Mouse (Mus musculus) neural tube, embryonic 13.5 days (tissue): ENCODE results near the gene Slc5a8. TPM values are rescaled to one million over a fixed set of nuclear protein-coding genes. Genes with fewer than 3 reads are reported as not detected.

Source experiments
- ATAC-seq: fragments of 200-750 bp; cut with Nextera tagmentation; 2 replicates; pipeline ENCODE4 v1.8.0; 2017; ENCODE audit warnings: low read depth, mild to moderate bottlenecking, moderate TSS enrichment, moderate library complexity
- H3K27ac ChIP-seq: fragments of 300-500 bp; sonication (generic); replicated peaks from 2 replicates; pipeline ENCODE4 v1.5.1; 2015; ENCODE audit warnings: moderate library complexity, mild to moderate bottlenecking, inconsistent platforms
- H3K27me3 ChIP-seq: fragments of 300-500 bp; sonication (generic); 2 replicates; pipeline ENCODE4 v1.6.1; 2015; ENCODE audit warnings: mild to moderate bottlenecking, inconsistent platforms
- H3K36me3 ChIP-seq: fragments of 300-500 bp; sonication (generic); 2 replicates; pipeline ENCODE4 v1.6.1; 2015; ENCODE audit warnings: mild to moderate bottlenecking, inconsistent platforms
- H3K4me1 ChIP-seq: fragments of 300-500 bp; sonication (generic); replicated peaks from 2 replicates; pipeline ENCODE4 v1.6.1; 2015; ENCODE audit warnings: inconsistent platforms
- H3K4me2 ChIP-seq: fragments of 300-500 bp; sonication (generic); 2 replicates; pipeline ENCODE4 v1.6.1; 2015; ENCODE audit warnings: inconsistent platforms, mild to moderate bottlenecking, moderate library complexity
- H3K4me3 ChIP-seq: fragments of 300-500 bp; sonication (generic); 2 replicates; pipeline ENCODE4 v1.5.1; 2015; ENCODE audit warnings: mild to moderate bottlenecking, inconsistent platforms
- H3K9ac ChIP-seq: fragments of 300-500 bp; sonication (generic); 2 replicates; pipeline ENCODE4 v1.6.1; 2015; ENCODE audit warnings: moderate library complexity, mild to moderate bottlenecking, inconsistent platforms
- H3K9me3 ChIP-seq: fragments of 300-500 bp; sonication (generic); 2 replicates; pipeline ENCODE4 v1.6.1; 2016; ENCODE audit warnings: inconsistent platforms
- WGBS: fragments of 180-500 bp; shearing (Covaris S2); methylation state at CpG from one replicate; pipeline ENCODE4 v1.1.7; 2015; 5-methylcytosine and 5-hydroxymethylcytosine counted together
- polyA plus RNA-seq: library from polyadenylated mRNA; unstranded; fragments of >200 nt; fragmentation: Nextera tagmentation; extraction: Ambion mirVana; gene quantifications from 2 replicates; pipeline ENCODE4 v1.2.1, GENCODE M21; 2015

The Slc5a8 gene
- polyA plus RNA-seq, result 0.11 TPM in 1 of 2 replicates, not detected in the other

DNA sequence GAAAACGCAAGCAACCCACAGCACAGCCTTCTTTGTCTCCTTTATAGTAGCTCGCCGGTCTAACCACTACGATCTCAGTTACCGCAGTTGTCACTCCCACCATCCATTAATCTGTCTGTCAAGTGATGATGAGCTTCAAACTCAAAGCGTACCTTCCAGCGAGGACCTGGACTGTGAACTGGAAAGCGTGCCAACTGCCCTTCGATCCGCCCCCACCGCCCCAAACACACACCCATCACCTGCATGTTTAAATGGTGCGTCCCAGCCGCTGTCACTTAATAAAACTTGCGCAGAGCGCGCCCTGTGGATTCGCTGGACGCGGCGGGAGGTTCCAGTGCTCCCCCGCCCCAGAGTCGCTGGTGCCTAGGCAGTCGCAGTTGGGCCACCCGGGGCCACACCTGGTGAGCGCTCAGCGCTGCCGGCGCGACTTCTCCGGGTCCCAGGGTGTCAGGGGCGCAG is at the start of gene Slc5a8:
Gene Slc5a8 (plus strand): TSS at position 361 of the 459 bp plus-strand sequence.
- Histone ChIP-seq H3K9ac (no peak within 1 kb of the TSS; the same call in 1 of the 2 replicates), H3K9me3 (no peaks in the 10 kb centered on the region), H3K36me3 (no peaks in the 10 kb centered on the region), H3K27ac (no peak within 1 kb of the TSS), H3K4me3 (peak within 1 kb of the TSS; percentile 32), H3K27me3 (peaks cover 33% of the 10 kb centered on the region), H3K4me1 (peaks cover 11% of the 10 kb centered on the region), H3K4me2 (peak within 1 kb of the TSS; percentile 61)
- ATAC-seq, result 0 out of 2 replicates have a peak, but pooled peaks have one; percentile 5
- 5% methylated on average over 31 of the region's 31 CpGs for WGBS

DNA sequence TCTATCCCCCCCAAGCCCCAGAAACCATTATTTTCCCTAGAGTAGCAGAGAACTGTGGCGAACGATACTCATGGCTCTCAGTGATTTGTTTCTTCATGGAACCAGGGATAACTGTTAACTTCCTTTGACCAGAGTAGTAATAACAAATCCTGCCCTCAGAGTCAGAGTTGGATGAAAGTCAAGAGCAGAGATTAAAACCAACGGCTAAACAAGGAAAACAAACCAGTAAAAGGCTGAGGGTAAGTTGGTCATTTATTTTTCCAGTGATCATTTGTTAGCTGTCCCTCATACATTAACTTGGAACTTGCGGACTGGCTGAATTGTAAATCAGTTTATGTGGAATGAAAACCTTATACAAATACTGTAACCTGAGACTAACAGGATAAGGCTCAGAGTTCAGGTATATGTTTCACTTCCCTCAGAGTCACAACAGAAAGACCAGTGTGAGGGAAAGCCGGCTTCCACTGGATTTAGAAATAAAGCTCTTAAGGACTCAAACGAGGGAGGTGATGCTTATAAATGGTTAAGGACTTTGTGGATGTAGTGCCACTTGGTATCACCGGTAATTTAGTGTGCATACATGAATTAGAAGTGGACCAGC is 36.8 kb upstream of the Slc5a8 start:
- H3K4me1 ChIP-seq, result no peaks in the 10 kb centered on the region
- WGBS, result 88% methylated on average over 7 of the region's 7 CpGs
- no peak overlapping the region for H3K9ac ChIP-seq

DNA sequence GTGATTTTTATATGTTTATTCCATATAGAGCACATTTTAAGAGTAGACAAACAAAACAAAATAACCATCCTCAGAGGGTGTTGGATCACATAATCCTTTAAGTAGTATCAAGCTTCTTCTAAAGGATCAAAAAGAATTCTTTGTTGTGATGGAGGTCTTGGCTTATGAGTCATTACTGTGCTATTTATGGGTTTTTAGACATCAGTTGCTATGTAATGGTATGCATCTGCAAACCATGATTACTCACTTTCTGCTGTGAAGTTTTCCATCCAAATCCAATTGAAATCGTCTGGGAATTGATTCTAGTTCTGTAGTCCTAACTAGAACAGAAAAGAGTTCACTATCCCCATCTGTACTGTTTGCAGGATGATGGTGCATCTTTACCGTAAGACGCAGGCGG is 35.8 kb upstream of the Slc5a8 start:
- Histone ChIP-seq H3K4me2 (no peak overlapping the region), H3K27me3 (no peaks in the 10 kb centered on the region), H3K4me1 (no peaks in the 10 kb centered on the region), H3K4me3 (no peak overlapping the region), H3K27ac (no peak overlapping the region), H3K9me3 (no peaks in the 10 kb centered on the region), H3K9ac (no peak overlapping the region), H3K36me3 (no peaks in the 10 kb centered on the region)
- WGBS, result 90% methylated on average over 4 of the region's 4 CpGs
- ATAC-seq, result no peak

More for the DNA sequence above, 36.8 kb upstream of the Slc5a8 start:
- Histone ChIP-seq H3K4me3 (no peak overlapping the region), H3K36me3 (no peaks in the 10 kb centered on the region), H3K9me3 (no peaks in the 10 kb centered on the region), H3K4me2 (no peak overlapping the region), H3K27me3 (no peaks in the 10 kb centered on the region), H3K27ac (no peak overlapping the region)
- no peak for ATAC-seq

DNA sequence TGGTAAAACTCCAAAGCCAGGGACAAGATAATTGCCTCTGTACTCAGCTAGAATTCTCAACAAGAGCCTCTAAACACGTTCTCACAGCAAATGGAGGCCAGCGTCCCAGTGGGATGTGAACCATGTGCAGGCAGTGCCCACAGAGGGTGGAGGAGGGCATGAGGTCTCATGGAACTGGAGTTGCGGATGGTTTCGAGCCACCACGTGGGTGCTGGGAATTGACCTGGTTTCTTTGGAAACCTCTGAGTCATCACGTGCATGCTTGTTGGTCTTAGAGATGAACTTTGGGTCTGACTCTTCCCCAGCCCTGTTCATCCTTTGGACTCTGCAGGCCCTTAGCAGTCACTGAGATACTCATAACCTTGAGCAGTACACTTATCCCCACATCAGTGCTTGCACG is 32.5 kb upstream of the Slc5a8 start:
- Histone ChIP-seq H3K4me3 (no peak overlapping the region), H3K36me3 (no peaks in the 10 kb centered on the region), H3K27me3 (no peaks in the 10 kb centered on the region), H3K4me1 (no peaks in the 10 kb centered on the region), H3K27ac (no peak overlapping the region), H3K9me3 (no peaks in the 10 kb centered on the region), H3K4me2 (no peak overlapping the region), H3K9ac (no peak overlapping the region)
- WGBS, result 87% methylated on average over 7 of the region's 7 CpGs
- no peak for ATAC-seq

DNA sequence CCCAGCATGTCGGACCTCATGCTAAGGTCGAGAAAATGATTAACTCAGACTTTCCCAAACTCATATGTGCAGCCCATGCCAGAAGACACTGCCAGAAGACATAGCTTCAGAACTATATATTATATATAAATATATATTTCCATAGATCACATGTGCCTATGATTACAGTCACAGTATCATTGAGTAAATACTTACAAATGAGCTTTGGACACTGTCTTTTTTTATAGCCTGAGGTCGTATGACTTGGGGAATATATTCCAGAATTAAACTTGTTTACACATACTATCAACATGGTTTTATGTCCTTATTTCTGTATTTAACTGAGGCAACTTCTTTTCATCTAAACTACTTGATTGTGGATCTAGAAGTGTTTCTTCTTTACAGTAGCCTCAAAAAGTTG is 24.9 kb upstream of the Slc5a8 start:
- ATAC-seq, result no peak
- no peaks in the 10 kb centered on the region for H3K36me3 ChIP-seq
- no peaks in the 10 kb centered on the region for H3K9me3 ChIP-seq
- H3K4me1 ChIP-seq, result no peaks in the 10 kb centered on the region
- H3K4me3 ChIP-seq, result no peak overlapping the region
- WGBS, result 81% methylated on average over 3 of the region's 3 CpGs
- no peak overlapping the region for H3K4me2 ChIP-seq
- H3K9ac ChIP-seq, result no peak overlapping the region
- no peaks in the 10 kb centered on the region for H3K27me3 ChIP-seq
- no peak overlapping the region for H3K27ac ChIP-seq

DNA sequence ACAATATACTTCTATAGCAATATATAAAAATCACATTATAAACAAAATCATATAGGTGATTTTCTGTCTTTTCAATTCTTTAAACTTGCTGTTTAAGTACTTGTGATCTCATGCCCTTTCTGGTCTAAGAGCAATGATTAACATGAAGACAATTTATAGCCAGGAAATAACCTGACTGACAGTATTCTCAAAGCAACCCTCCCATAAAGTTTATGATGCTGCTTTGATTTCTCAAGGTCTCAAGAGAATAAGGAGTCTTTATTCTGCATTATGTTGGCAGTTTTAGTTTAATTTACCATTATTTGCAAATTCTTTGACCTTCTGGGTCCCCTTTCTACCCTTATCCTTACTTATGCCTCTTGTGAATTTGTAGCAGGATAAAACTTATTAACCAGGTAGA is 24.4 kb upstream of the Slc5a8 start:
- Histone ChIP-seq H3K9ac (no peak overlapping the region), H3K27me3 (no peaks in the 10 kb centered on the region), H3K4me3 (no peak overlapping the region), H3K4me1 (no peaks in the 10 kb centered on the region), H3K27ac (no peak overlapping the region), H3K4me2 (no peak overlapping the region), H3K36me3 (no peaks in the 10 kb centered on the region), H3K9me3 (no peaks in the 10 kb centered on the region)
- no peak for ATAC-seq

DNA sequence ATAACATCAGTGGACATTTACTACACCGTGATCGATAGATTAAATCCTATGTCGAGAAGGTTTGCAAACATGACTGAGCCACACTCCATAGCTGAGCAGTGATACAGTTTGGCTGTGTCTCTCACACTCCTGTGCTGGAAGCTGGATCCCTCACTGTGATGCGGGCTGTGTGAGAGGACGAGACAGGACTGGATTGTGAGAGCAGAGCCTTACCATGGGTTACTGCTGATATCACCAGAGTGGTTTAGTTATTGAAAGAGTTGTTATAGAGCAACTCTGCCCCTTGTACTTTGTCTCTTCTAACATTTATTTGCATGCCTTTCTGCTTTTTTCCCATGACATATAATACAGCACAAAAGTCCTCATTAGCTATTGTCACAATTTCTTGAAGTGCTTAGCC is 23.5 kb upstream of the Slc5a8 start:
- no peak for ATAC-seq
- H3K4me3 ChIP-seq, result no peak overlapping the region
- no peaks in the 10 kb centered on the region for H3K36me3 ChIP-seq
- no peak overlapping the region for H3K27ac ChIP-seq
- no peak overlapping the region for H3K4me2 ChIP-seq
- H3K9ac ChIP-seq, result no peak overlapping the region
- H3K4me1 ChIP-seq, result no peaks in the 10 kb centered on the region
- WGBS, result 93% methylated on average over 5 of the region's 5 CpGs
- no peaks in the 10 kb centered on the region for H3K27me3 ChIP-seq
- no peaks in the 10 kb centered on the region for H3K9me3 ChIP-seq

DNA sequence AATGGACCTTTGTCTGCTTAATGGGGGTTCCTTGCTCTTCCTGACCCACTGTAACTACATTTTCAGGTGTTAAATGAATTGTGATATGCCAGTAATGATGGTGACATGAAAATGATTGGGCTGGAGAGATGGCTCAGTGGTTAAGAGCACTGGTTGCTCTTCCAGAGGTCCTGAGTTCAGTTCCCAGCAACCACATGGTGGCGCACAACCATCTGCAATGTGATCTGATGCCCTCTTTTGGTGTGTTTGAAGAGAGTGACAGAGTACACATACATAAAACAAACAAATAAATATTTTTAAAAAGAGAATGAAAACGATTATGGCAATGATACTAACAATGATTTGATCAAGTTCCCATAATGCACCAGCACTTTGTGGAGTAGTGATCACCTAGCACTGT is 19.8 kb upstream of the Slc5a8 start:
- no peaks in the 10 kb centered on the region for H3K9me3 ChIP-seq
- no peak for ATAC-seq
- WGBS, result 74% methylated on average over 2 of the region's 2 CpGs
- no peak overlapping the region for H3K27ac ChIP-seq
- H3K4me1 ChIP-seq, result no peaks in the 10 kb centered on the region
- no peak overlapping the region for H3K4me2 ChIP-seq
- no peaks in the 10 kb centered on the region for H3K36me3 ChIP-seq
- H3K4me3 ChIP-seq, result no peak overlapping the region
- H3K9ac ChIP-seq, result no peak overlapping the region
- no peaks in the 10 kb centered on the region for H3K27me3 ChIP-seq

DNA sequence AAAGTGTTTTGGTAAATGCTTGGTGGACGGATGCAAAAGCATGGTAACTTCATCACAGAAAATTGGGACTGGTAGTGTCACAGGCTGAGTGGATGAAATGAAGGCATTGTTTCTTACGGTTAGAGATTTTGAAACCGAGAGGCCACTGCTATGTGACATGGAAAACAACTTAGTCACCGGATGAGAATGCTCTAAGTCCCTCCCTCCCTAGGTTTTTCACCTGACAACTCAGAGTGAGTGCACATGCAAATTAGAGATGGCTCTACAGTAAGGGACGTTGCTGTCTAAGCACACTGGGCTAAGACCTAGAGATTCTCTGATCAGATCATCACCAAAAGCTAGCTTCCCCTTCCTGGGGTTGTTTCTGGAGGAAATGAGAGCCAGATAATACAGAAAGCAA is 10.9 kb upstream of the Slc5a8 start:
- Histone ChIP-seq H3K9ac (no peak overlapping the region), H3K9me3 (no peaks in the 10 kb centered on the region), H3K36me3 (no peaks in the 10 kb centered on the region), H3K27ac (no peak overlapping the region), H3K27me3 (no peaks in the 10 kb centered on the region), H3K4me3 (no peak overlapping the region), H3K4me2 (no peak overlapping the region), H3K4me1 (no peaks in the 10 kb centered on the region)
- WGBS, result 75% methylated on average over 5 of the region's 5 CpGs
- no peak for ATAC-seq

DNA sequence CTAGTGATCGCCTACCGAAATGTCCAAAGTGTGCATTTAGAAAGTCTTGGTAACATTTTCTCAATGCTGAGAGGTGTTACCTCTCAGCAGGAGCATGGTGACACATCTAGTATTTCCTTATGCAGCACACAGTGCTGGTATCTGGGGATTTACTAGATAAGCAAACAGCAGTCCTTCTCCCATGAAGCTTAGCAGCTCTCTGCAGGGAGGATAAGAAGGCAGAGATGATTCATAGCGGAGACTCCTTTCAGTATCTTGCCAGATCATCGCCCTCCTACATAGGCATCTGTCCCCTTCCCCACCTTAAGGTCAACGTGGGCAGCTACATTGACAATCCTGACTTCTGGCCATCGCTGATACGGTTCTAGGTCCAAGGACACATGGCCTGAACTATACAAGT is 8.4 kb upstream of the Slc5a8 start:
- Histone ChIP-seq H3K4me1 (no peaks in the 10 kb centered on the region), H3K27me3 (no peaks in the 10 kb centered on the region), H3K9ac (no peak overlapping the region), H3K36me3 (no peaks in the 10 kb centered on the region), H3K27ac (no peak overlapping the region), H3K4me2 (no peak overlapping the region), H3K4me3 (no peak overlapping the region), H3K9me3 (no peaks in the 10 kb centered on the region)
- ATAC-seq, result no peak
- WGBS, result 88% methylated on average over 7 of the region's 7 CpGs

DNA sequence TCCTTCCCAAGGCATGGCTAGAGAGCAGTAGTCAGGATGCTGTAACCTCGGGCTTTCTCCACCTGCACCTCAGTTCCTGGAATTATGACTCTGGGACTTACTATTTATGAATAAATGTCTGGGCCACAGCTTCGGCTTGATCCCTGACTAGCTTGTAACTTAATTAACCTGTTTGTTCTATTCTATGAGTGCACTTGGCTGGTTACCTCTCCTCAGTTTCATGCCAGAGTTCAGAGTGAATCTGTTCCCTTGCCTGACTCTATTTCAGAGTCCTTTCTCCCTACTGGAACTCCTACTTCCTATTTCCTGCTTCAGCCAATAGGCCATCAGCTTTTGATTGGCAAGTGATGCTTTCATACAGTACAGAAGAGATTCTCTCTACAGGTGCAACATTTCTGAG is 2.1 kb upstream of the Slc5a8 start:
- H3K27me3 ChIP-seq, result peaks cover 33% of the 10 kb centered on the region
- H3K4me3 ChIP-seq, result no peak overlapping the region
- 81% methylated on average over 2 of the region's 2 CpGs for WGBS
- no peak overlapping the region for H3K27ac ChIP-seq
- no peak overlapping the region for H3K9ac ChIP-seq
- no peak overlapping the region for H3K4me2 ChIP-seq
- no peak for ATAC-seq
- peaks cover 11% of the 10 kb centered on the region for H3K4me1 ChIP-seq
- no peaks in the 10 kb centered on the region for H3K36me3 ChIP-seq
- no peaks in the 10 kb centered on the region for H3K9me3 ChIP-seq

DNA sequence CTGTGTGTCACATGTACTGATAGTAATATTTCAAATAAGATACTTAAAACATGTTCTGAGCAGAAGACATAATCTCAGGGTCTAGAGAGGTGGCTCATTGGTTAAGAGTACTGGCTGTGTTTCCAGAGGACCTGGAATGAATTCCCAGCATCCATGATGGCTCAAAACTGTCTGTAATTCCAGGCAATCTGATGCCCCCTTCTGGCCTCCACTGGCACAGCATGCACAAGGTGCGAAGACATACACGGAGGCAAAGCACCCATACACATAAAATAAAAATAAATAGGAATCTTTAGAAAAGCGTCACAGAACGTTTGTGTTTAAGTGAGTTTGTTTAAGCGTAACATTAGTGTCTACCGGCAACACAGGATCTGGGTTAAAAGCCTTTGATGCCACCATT is 956 bp upstream of the Slc5a8 start:
- Histone ChIP-seq H3K27ac (no peak overlapping the region), H3K9me3 (no peaks in the 10 kb centered on the region), H3K9ac (no peak overlapping the region), H3K27me3 (peaks cover 33% of the 10 kb centered on the region), H3K36me3 (no peaks in the 10 kb centered on the region), H3K4me3 (no peak overlapping the region), H3K4me2 (no peak overlapping the region), H3K4me1 (peaks cover 11% of the 10 kb centered on the region)
- ATAC-seq, result no peak
- 82% methylated on average over 6 of the region's 6 CpGs for WGBS

DNA sequence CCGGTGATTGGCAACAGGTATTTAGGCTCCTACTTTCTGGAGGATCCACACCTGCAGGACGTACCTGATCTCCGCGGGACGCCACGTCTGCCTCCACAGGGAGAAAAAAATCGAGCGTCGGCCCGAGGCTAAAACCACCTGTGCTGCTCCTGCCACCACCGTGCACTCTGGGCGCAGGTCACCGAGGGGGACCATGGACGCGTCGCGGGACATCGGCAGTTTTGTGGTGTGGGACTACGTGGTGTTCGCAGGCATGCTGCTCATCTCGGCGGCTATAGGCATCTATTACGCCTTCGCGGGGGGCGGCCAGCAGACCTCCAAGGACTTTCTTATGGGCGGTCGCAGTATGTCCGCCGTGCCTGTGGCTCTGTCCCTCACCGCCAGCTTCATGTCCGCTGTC is 322 bp downstream of the Slc5a8 start:
- no peak overlapping the region; the same call in 1 of the 2 replicates for H3K9ac ChIP-seq
- WGBS, result 1% methylated on average over 32 of the region's 32 CpGs

More for the DNA sequence above, 322 bp downstream of the Slc5a8 start:
- Histone ChIP-seq H3K4me2 (peak overlapping the region; percentile 61), H3K9me3 (no peaks in the 10 kb centered on the region), H3K27ac (no peak overlapping the region), H3K4me3 (peak overlapping the region; percentile 32), H3K27me3 (peaks cover 33% of the 10 kb centered on the region), H3K4me1 (peaks cover 11% of the 10 kb centered on the region), H3K36me3 (no peaks in the 10 kb centered on the region)
- ATAC-seq, result 0 out of 2 replicates have a peak, but pooled peaks have one; percentile 8
